Mouse (Mus musculus) embryonic facial prominence, embryonic 13.5 days (tissue): ENCODE measurements around the gene Tyro3. TPM values are rescaled to one million over a fixed set of nuclear protein-coding genes. Genes with fewer than 3 reads are reported as not detected.
A peak's percentile ranks its signal among the peaks of the same experiment; 100 is the strongest.

Experiments used
- ATAC-seq: fragments of 200-750 bp; cut with Nextera tagmentation; 2 replicates; pipeline ENCODE4 v1.8.0; 2017; ENCODE audit warnings: low read depth; ENCODE audit not compliant: insufficient number of reproducible peaks, insufficient read depth, low FRiP score, low TSS enrichment
- H3K27ac ChIP-seq: fragments of 300-500 bp; sonication (generic); 2 replicates; pipeline ENCODE4 v1.5.1; 2015; ENCODE audit warnings: moderate library complexity, mild to moderate bottlenecking, inconsistent platforms
- H3K27me3 ChIP-seq: fragments of 300-500 bp; sonication (generic); 2 replicates; pipeline ENCODE4 v1.6.1; 2015; ENCODE audit warnings: mild to moderate bottlenecking, inconsistent platforms
- H3K36me3 ChIP-seq: fragments of 300-500 bp; sonication (generic); 2 replicates; pipeline ENCODE4 v1.6.1; 2015; ENCODE audit warnings: mild to moderate bottlenecking, inconsistent platforms
- H3K4me1 ChIP-seq: fragments of 300-500 bp; sonication (generic); 2 replicates; pipeline ENCODE4 v1.6.1; 2015; ENCODE audit warnings: inconsistent platforms
- H3K4me2 ChIP-seq: fragments of 300-500 bp; sonication (generic); 2 replicates; pipeline ENCODE4 v1.6.1; 2015; ENCODE audit warnings: moderate library complexity, mild to moderate bottlenecking, inconsistent platforms
- H3K4me3 ChIP-seq: fragments of 300-500 bp; sonication (generic); 2 replicates; pipeline ENCODE4 v1.5.1; 2015; ENCODE audit warnings: mild to moderate bottlenecking, inconsistent platforms
- H3K9ac ChIP-seq: fragments of 300-500 bp; sonication (generic); 2 replicates; pipeline ENCODE4 v1.6.1; 2015; ENCODE audit warnings: mild to moderate bottlenecking, inconsistent platforms
- H3K9me3 ChIP-seq: fragments of 300-500 bp; sonication (generic); 2 replicates; pipeline ENCODE4 v1.6.1; 2016; ENCODE audit warnings: inconsistent platforms
- WGBS: fragments of 180-500 bp; shearing (Covaris S2); methylation state at CpG from one replicate; pipeline ENCODE4 v1.1.7; 2015; ENCODE audit warnings: mixed read lengths; 5-methylcytosine and 5-hydroxymethylcytosine counted together
- polyA plus RNA-seq: library from polyadenylated mRNA; unstranded; fragments of >200 nt; fragmentation: Nextera tagmentation; extraction: Ambion mirVana; gene quantifications from 2 replicates; pipeline ENCODE4 v1.2.1, GENCODE M21; 2015

The Tyro3 gene
- 27.3 and 28.5 TPM in 2 replicates for polyA plus RNA-seq

DNA sequence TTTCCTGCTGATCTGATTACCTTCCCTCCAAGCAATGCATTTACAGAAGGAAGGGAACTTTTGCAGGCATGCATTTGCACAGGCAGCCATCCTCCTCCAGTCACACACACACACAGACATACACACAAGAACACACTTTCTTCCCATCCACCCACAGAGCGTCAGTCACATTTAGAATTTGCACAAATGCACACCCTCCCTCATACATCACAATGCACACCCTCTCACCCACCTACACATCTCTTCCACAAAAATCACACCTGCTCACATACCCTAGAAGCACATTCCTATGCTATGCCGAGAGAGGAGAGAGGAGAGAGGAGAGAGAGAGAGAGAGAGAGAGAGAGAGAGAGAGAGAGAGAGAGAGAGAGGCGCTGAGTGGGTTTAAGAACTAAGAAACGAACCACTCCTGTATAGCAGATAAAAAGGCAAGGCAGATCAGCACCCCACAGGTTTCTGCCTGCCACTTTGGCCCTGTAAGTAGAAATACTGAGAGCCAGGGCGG lies at the start of gene Tyro3:
Tyro3 (plus strand) TSS at position 455 of the 505 bp plus-strand sequence.
- no peak within 1 kb of the TSS for H3K9ac ChIP-seq
- H3K27me3 ChIP-seq: peaks cover 32% of the 10 kb centered on the region
- 58% methylated on average over 5 of the region's 5 CpGs for WGBS
- H3K27ac ChIP-seq: no peak within 1 kb of the TSS
- 0 out of 2 replicates have a peak, but pooled peaks cover 3% of the 10 kb centered on the region for H3K36me3 ChIP-seq
- H3K4me1 ChIP-seq: peaks cover 24% of the 10 kb centered on the region
- no peak within 1 kb of the TSS for H3K4me2 ChIP-seq
- no peaks in the 10 kb centered on the region for H3K9me3 ChIP-seq
- H3K4me3 ChIP-seq: no peak within 1 kb of the TSS
- ATAC-seq: no peak

DNA sequence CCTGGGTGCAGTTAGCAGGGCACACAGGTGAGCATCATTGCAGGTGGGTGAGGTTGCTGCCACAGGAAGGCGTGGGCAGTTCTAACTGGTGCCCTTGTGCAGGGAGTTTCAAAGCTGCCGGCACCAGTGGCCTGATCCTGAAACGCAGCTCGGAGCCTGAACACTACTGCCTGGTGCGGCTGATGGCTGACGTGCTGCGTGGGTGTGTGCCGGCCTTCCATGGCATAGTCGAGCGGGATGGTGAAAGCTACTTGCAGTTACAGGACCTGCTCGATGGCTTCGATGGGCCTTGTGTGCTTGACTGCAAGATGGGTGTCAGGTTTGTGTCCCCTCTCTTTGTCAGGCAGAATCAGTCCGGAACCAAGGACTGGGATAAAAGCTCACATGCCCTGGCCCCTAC lies 48.3 kb upstream of the Tyro3 start:
- Histone ChIP-seq H3K9me3 (no peaks in the 10 kb centered on the region), H3K27ac (no peak overlapping the region), H3K4me2 (no peak overlapping the region), H3K27me3 (peaks cover 96% of the 10 kb centered on the region), H3K4me3 (no peak overlapping the region), H3K36me3 (no peaks in the 10 kb centered on the region), H3K4me1 (peaks cover 8% of the 10 kb centered on the region), H3K9ac (no peak overlapping the region)
- no peak for ATAC-seq
- WGBS: 83% methylated on average over 13 of the region's 13 CpGs

DNA sequence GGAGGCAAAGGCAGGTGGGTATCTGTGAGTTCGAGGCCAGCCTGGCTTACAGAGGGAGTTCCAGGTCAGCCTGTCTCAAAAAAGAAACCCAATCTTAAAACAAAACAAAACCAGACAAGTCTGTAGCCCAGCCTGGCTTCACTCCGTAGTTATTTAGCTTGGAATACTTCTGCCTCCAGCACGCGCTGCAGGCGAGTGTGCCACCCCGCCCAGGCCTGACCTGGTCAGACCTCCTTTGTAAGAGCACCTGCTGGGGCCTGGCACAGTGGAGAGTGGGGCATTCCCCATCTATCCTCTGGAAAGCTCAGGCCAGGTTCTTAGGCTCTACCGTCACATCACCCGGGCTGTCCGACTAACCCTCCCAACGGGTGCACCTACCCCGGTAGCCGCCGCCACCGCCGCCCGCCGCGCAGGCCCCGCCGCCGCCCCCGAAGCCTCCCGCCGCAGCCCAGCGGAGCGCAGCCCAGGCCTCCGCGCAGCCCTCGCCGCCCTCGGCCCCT lies 39.9 kb upstream of the Tyro3 start:
- H3K4me2 ChIP-seq: peak overlapping the region; percentile 100
- peak overlapping the region; percentile 63 for H3K4me3 ChIP-seq
- H3K27me3 ChIP-seq: peaks cover 93% of the 10 kb centered on the region
- no peaks in the 10 kb centered on the region for H3K9me3 ChIP-seq
- H3K27ac ChIP-seq: no peak overlapping the region
- peak overlapping the region; percentile 69 for H3K9ac ChIP-seq
- H3K4me1 ChIP-seq: peaks cover 15% of the 10 kb centered on the region
- H3K36me3 ChIP-seq: no peaks in the 10 kb centered on the region
- 2% methylated on average over 31 of the region's 31 CpGs for WGBS
- ATAC-seq: no peak

DNA sequence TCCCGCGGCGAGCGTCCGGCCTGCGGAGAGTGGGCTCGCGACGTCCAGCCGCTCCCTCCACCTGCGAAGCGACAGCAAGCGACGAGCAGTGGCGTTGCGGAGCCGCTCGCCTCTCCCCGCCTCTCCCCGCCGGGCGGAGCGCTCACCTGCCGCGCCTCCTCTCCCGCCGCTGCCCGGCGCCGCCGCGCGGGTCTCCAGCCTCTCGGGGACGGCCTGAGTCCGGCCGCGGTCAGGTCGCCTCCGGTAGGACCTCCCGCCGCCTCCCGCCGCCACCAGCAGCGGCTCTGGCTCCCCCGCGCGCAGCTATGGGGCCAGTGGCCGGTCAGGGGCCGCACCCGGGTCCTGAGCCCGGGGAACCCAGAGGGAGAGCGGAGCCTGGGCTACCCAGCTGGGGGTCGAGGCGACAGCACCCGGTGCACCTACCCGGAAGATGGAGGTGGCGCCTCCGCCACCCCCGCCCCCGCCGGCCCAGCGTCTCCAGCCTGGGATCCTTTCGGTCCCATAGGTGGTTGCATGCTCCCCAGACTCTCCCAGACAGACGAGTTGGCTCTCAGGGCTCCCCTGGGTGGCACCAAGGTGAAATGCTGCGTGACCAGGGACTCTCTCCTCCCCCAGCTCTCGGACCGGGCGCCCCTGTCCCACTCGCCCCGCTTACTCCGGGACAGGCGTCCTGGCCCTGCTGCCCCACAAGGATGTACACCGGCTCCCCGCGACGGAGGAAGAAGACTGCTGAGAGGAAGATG lies 39.3 kb upstream of the Tyro3 start:
- Histone ChIP-seq H3K27me3 (peaks cover 87% of the 10 kb centered on the region), H3K36me3 (peaks cover under 1% of the 10 kb centered on the region), H3K9me3 (no peaks in the 10 kb centered on the region), H3K4me3 (peak overlapping the region; percentile 63), H3K4me1 (peaks cover 15% of the 10 kb centered on the region), H3K9ac (peak overlapping the region; percentile 69), H3K4me2 (peak overlapping the region; percentile 100), H3K27ac (no peak overlapping the region)
- under 1% methylated on average over 68 of the region's 77 CpGs for WGBS
- ATAC-seq: no peak

DNA sequence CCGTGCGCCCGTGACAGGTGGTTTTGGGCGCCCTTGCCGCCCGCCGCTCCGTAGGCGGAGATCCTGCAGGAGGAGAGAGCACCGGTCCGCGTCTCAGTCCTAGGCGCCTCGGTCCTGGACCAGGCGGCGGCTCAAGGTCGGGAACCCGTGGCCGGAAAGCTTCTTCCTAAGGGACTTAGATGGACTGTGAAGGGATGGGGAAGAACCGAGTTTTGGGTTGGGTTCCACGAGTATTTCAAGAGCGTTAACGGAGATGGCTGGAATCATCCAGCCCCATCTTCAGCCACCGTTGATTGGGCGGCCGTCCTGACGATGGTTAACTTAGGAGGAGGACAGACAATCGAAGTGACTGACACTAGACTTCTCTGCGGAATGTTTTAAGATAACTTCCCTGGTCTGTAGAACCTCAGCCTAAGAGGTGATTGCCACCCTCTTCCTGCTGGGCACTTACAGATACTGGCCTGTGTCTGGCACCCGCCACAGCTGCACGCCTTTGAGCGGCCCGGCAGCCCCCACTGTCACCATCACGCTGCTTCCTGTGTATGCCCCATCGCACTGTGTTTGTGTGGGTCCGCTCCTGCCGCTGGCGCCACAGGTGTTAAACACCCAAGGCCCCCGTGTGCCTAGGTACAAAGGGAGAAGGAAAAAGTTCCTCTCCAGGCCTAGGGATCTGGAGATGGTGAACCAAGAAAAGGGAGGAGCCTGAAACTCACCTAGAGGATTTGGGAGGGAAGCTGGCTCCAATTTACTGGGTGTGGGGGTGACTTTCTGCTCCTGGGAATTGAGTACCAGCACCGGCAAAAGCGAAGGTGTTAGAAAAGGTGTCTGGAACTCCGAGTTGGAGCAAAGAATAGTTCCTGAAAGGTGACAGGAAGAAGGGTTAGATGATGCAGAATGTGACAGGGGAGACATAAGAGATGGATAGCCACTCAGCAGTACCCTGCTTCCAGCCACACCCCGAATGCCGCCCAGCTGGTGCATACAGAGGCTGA lies 38.4 kb upstream of the Tyro3 start:
- Histone ChIP-seq H3K36me3 (peaks cover 9% of the 10 kb centered on the region), H3K9ac (peak overlapping the region; percentile 69; the same call in 1 of the 2 replicates), H3K27ac (no peak overlapping the region), H3K9me3 (no peaks in the 10 kb centered on the region), H3K4me1 (peaks cover 15% of the 10 kb centered on the region), H3K4me2 (peak overlapping the region; percentile 100), H3K27me3 (peaks cover 78% of the 10 kb centered on the region), H3K4me3 (peak overlapping the region; percentile 63)
- no peak for ATAC-seq
- WGBS: 5% methylated on average over 44 of the region's 44 CpGs

DNA sequence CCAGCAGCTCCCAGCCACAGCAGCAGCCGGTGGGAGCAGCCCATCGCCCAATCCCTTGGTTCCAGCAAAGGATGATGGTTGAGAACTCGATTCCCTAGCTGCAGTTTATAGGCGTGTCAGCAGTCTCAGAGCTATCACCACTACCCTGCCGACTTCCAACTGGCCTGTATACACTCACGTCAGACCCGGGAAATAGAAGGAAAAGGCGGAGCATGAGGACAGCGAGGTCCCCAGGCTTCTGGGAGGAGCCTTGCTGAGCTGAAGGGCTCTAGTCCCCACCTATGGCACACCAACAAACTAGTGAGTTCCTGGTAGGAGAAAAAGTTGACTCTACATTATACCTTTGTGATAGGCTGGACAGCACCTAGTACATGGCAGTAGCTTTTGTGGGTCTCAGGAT lies 37.3 kb upstream of the Tyro3 start, which contains the start of gene Ltk:
Ltk (minus strand) TSS at position 181 of the 400 bp plus-strand sequence.
- Histone ChIP-seq H3K4me2 (peak within 1 kb of the TSS; percentile 100), H3K4me3 (peak within 1 kb of the TSS; percentile 63; the same call in 1 of the 2 replicates)
- WGBS: 16% methylated on average over 9 of the region's 9 CpGs

DNA sequence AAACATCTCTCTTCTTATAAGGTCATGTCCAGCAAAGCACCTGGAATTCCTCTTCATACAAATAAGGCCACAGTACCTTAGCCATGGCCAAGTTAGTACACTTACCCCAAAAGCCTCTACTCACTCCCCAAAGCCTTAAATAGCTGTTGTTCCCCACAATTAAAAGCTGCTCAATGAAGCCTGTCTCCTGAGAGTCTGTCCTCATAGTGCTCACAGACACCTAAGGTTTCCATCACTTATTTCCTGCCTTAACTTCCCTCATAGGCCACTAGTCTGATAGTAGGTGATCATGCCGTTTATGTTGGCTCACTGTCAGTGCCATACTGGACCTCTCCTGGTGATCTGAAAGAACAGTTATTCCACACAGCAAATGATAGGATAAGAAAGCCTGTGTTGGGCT lies 35.3 kb upstream of the Tyro3 start:
- H3K27me3 ChIP-seq: peaks cover 49% of the 10 kb centered on the region
- WGBS: 73% methylated on average over 1 of the region's 1 CpGs
- no peak for ATAC-seq

More for the DNA sequence above, 37.3 kb upstream of the Tyro3 start, which contains the start of gene Ltk:
- peaks cover 15% of the 10 kb centered on the region for H3K4me1 ChIP-seq
- H3K27me3 ChIP-seq: peaks cover 67% of the 10 kb centered on the region
- no peak within 1 kb of the TSS for H3K9ac ChIP-seq
- H3K36me3 ChIP-seq: peaks cover 20% of the 10 kb centered on the region
- H3K9me3 ChIP-seq: no peaks in the 10 kb centered on the region
- no peak within 1 kb of the TSS for H3K27ac ChIP-seq
- no peak for ATAC-seq

DNA sequence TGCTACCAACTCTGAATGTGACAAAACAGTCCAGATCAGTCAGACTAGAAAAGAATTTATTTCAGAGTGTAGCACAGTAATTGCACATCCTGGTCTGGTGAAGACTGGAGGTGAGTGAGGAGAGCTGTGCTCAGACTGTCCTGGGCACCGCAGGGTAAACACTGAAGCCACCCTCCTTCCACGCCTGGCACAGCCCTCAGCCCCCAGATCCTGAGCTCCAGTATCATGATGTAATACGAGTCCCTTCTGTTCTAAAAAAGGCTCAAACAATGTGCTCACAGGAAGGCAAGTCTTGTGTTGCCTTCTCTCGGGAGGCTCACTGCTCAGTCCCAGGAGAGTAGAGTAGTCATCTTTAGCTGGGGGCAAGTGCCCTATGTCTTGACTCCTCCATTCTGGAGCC lies 33.6 kb upstream of the Tyro3 start:
- no peak for ATAC-seq
- H3K4me2 ChIP-seq: no peak overlapping the region
- H3K27ac ChIP-seq: no peak overlapping the region
- WGBS: 68% methylated on average over 4 of the region's 4 CpGs
- H3K9me3 ChIP-seq: no peaks in the 10 kb centered on the region
- no peak overlapping the region for H3K9ac ChIP-seq
- no peak overlapping the region for H3K4me3 ChIP-seq
- H3K4me1 ChIP-seq: peaks cover under 1% of the 10 kb centered on the region
- peaks cover 47% of the 10 kb centered on the region for H3K36me3 ChIP-seq
- H3K27me3 ChIP-seq: peaks cover 32% of the 10 kb centered on the region

More for the DNA sequence above, 35.3 kb upstream of the Tyro3 start:
- Histone ChIP-seq H3K9ac (no peak overlapping the region), H3K4me2 (no peak overlapping the region), H3K36me3 (peaks cover 35% of the 10 kb centered on the region), H3K9me3 (no peaks in the 10 kb centered on the region), H3K4me1 (peaks cover 15% of the 10 kb centered on the region), H3K27ac (no peak overlapping the region), H3K4me3 (no peak overlapping the region)

DNA sequence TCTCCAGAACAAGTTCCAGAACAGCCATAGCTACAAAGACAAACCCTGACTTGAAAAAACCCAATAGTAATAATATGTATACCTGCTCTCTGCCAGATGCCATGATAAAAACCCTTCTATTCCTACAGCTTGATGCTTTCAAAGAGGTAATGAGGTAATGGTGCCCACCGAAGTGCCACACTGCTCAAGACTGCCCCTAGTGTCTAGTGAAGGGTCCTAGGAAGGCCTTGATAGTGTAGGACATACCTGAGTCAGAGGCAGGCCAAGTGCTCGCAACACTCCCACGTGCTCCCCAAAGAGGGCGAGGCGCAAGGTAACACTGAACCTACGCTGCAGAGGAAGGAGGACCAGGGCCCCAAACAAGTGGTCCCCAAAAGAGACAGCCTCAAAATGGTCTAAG lies 30.3 kb upstream of the Tyro3 start:
- H3K4me2 ChIP-seq: no peak overlapping the region
- no peaks in the 10 kb centered on the region for H3K9me3 ChIP-seq
- no peak for ATAC-seq
- no peak overlapping the region for H3K9ac ChIP-seq
- 95% methylated on average over 6 of the region's 6 CpGs for WGBS
- H3K36me3 ChIP-seq: peaks cover 80% of the 10 kb centered on the region
- 0 out of 2 replicates have a peak, but pooled peaks cover 4% of the 10 kb centered on the region for H3K27me3 ChIP-seq
- H3K27ac ChIP-seq: no peak overlapping the region
- H3K4me3 ChIP-seq: no peak overlapping the region
- no peaks in the 10 kb centered on the region for H3K4me1 ChIP-seq

DNA sequence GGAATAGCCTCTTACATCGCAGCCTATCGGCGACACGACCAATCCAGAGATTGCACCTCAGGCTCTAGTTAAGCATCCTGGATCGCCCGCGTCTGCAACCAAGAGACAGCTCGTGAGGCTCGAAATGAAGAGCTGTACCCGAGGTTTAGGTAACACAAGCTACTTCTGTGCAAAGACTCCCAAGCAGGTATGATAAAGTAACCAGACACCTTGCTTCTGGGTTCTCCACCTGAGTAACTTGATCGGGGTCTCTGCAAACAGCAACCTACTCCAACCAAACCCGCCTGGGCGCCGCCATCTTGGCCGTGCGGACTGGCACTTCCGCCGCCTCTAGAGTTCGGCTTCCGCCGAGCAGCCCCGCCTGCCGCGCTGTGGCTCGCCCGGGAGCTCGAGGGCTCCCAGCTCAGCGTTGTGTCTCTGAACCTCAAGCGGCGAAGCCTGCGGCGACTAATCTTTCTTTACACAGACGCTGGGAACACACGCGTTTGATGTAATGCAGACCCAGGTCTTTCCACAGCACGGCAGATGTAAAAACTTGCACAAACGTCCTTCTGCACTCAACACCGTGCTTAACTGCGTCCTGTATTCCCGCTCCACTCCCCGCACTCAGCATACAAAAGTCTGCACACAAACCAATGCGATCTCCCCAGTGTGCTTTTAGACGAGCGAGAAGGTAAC lies 10.2 kb upstream of the Tyro3 start, which contains the start of gene Rpap1:
Rpap1 (minus strand) TSS at position 332 of the 678 bp plus-strand sequence.
- peak; percentile 91 for ATAC-seq
- no peaks in the 10 kb centered on the region for H3K9me3 ChIP-seq
- peak within 1 kb of the TSS; percentile 75 for H3K4me2 ChIP-seq
- under 1% methylated on average over 44 of the region's 44 CpGs for WGBS
- H3K9ac ChIP-seq: peak within 1 kb of the TSS; percentile 78
- peak within 1 kb of the TSS; percentile 68 for H3K4me3 ChIP-seq
- peaks cover 13% of the 10 kb centered on the region for H3K4me1 ChIP-seq
- H3K36me3 ChIP-seq: peaks cover 21% of the 10 kb centered on the region
- no peaks in the 10 kb centered on the region for H3K27me3 ChIP-seq
- H3K27ac ChIP-seq: peak within 1 kb of the TSS; percentile 91
